Mouse (Mus musculus) cerebellum, adult 8-10 months (tissue): ENCODE results near the gene Adamtsl1.

Experiments
- DNase-seq: peaks from one replicate; pipeline ENCODE4 v3.0.0; 2022

Gene Adamtsl1

DNA sequence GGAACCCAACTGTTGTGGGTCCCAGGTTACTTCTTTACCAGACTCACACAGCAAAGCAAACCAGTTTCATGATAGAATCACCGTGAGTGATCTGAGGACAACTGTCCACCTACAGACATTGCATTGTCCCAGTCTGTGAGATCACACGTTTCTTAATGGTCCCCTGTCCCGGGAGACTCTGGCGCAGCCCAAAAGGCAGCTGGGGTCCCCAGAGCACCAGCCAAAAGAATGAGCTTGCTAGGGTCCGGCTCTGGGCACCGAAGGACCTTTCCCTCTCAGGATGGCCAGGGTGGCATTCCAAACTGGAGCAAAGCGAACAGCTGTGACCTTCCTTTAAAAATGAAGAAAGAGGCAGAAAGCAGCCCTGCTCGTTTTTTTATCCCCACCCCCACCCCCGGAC is at the start of gene Adamtsl1:
TSS of gene Adamtsl1 (plus strand) at position 381 of the 400 bp plus-strand sequence.
- DNase-seq, result no peak

DNA sequence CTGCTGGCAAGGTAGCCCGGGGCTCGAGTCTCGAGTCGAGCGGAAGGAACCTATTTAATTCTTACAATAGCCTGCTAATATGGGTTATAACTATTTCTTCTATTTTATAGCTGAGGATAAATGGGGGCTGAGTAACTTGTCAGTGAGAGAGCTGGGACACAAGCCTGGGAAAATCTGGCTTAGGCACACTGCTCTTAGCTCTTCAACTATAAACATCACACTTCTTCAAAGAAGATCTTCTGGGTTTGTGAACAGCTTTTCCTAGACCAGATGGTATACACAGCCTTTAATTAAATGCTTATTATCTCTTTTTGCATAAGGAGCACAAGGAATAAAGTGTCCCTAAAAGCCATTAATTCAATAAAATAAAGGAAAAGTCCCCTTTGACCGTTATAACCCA is 30.4 kb upstream of the Adamtsl1 start:
- DNase-seq, result no peak

DNA sequence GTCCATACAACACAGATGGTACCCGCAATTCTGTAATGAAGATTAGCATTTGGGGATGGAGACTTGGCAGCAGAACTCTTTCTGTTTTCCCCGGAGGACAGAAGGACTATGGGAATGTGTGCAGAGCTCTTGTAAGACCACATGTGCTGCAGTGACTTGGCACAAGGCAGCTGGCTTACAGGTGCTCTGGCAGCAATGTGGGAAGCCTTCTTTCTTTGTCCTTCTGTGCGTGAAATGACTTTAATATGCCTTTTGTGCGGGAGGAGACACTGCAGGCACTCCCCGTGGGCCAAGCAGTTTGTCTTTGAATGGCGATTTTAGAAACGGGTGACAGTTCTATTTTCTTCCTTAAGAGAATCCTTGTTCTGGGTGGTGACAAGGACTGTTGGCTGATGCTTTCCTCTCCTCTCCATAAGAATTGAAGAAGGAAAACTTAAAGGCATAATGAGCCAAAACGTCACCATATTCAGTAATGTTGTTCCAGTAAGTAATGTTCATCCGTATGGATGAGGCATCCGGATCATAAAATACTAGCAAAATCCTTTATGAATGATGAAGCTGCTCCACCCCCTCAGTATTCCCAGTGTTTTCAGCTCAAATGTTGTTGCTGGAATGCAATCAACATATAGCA is 27.5 kb upstream of the Adamtsl1 start:
- no peak for DNase-seq

DNA sequence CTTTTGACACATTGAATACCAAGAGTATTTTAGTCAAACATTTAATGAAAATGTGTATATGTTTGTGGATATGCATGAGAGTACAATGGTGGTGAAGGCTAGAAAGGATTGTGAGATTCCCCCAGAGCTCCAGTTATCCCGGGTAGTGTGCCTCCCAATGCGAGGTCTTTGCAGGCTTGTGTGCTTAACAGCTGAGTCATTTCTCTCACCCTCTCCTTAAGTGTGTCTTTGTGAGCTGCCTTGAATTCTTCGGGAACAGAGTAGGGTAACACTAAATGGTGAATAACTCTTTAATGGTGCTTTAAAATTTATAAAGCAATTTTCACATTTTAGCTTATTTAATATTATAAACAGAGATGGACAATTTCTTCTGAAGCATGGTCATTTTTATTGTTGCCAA is 8.3 kb upstream of the Adamtsl1 start:
- DNase-seq, result no peak

DNA sequence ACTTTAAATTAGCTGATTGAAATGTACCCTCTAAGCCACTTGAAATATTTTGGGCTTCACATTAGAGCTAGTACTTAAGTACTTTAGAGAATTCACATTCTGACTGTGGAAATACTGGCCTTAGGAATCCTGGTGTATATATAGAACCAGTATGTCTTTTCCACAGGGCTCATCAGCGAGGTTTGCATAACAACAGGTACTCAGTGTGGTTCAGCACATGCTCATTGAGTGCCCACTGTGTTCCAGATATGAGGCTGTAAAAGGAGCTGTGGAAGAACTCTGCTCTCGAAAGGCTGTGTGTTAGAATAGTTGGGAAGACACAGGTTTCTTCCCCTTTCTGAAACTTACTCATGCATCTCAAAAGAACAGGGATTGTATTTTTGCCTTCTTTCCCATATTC is 7.0 kb upstream of the Adamtsl1 start:
- DNase-seq, result no peak

DNA sequence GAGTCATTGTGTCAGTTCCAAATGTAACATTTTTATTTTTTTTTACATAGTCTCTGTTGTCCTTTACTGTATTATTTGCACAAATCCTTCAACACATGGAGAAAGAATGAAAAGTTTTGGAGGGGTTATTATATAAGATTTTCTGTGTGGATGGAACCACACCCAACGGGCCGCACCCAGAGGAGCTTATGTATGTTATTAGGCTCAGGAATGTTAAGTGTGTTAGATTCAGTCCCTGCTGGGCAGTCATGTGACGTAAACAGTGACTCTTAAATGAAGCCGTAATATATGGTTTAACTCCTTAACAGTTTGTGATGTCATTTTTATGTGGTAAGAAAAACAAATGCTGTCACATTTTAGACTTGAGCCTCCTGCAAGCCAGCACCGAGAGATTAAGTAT is 6.5 kb upstream of the Adamtsl1 start:
- DNase-seq, result no peak

DNA sequence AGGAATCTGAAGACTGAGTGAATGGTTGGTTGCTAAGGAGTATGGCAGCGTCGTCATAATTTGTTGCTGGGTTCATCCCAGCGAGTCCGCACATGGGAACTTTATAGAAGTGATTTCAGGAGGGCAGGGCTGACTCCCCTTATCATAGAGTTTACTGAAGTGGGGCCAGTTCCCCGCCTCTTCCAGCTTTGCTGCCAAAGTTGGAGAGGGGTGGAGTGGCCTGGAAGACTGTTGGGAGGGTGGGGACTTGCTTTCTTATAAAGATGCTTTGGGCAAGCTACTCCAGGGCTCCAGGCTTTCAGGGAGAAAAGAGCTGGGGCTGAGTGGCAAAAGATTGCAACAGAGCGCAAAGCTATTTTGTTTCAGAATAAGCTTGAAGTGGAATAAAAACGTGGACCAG is 684 bp upstream of the Adamtsl1 start:
- DNase-seq, result no peak

DNA sequence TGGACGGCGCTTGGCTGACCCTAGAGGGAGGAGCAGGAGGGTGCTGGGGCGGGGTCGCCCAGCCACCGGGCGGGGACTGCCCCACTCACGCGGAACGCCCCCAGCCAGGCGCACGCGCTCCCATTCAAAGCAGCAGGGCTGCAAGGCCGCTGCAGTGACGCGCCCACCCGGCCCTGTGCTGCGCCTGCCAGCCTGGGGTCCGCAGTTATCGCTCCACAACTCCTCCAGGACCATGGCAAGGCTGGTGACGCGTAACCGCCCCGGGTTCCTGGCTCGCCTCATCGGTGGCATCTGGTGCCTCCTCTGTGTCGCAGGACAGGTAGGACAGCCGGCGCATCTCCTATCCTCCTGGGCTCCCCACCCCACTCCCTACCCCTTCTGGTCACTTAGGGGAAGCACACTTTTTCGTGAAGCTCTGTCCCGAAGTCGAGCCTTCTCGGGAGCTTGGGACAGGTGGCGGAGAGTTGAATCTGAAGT is 271 bp downstream of the Adamtsl1 start:
- DNase-seq, result peak; percentile 66

DNA sequence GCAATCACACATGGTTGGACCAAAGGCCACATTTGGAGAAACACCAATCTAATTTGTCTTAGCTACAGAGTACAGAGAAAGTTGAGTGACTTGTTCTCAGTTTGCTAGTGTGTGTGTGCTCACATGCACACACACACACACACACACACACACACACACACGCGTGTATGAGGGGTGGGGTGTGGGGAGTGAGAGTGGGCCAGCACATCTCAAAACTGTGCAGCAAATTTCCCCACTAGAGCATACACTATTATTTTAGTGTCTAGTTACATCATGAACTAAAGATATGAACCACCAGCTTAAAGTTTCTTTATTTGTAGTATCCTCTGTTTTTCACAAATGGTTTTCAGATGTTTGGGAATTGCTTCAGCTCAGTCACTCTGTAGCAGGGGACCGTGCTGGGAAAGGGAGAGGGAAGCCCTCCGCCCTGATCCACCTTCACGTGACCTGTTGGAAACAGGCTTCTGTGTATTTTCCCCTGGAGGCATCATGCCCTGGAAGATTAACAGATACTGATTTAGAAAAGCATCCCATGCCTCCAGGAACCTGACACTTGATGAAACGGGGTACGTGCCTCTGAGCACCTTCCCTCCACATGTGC is 13.1 kb downstream of the Adamtsl1 start:
- DNase-seq, result no peak

DNA sequence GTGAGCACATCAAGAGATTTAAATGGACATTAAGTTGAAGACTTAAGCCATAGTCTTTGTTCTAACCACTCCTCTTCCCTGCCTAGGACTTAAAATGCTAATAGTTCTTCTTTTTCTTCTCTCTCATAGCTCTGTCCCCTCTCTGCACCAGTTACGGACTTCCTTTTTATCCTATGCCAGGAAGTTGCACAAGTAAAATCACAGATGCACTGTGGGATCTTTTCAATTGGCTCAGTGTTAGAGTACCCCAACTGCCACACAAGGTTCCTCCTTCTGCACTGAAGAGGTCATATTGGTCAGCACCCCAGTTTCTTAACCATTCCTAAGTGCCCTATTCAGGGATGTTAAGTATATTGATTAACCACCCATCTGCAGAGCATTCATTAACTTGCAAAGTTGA is 15.9 kb downstream of the Adamtsl1 start:
- DNase-seq, result no peak

DNA sequence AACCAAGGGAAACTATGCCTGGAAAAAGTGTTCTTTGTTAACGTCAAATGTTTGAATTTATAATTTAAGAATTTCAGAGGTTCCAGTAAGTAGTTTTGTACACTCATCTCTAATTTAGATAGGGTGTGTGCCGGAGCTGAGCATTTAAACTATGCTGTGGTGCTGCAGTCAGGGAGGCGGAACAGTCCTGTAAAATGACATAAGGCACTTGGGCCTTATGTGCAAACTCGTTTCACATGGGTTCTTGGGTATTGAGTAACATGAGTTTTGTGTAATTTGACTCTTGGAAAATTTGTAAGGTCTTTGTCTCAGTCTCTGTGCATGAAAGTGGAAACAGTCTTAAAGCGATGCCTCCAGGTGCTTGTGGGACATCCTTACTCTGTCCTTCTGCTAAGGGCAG is 25.7 kb downstream of the Adamtsl1 start:
- DNase-seq, result no peak

DNA sequence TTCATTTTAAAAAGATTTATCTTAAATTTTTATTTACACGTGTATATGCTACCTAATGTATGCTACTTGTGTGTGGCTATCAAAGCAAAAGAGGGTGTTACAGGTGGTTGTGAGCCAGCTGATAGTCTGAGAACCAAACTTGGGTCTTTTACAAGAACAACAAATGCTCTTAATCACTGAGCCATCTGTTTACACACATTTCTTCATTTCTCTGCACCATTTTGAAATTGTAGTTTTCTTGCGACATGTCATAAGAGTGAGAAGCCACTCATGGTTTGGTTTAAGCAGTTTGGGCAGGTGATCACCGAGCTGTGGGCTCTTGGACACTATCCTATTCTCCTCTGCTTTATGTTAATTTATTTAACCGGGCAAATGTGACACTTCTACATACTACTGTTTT is 29.2 kb downstream of the Adamtsl1 start:
- no peak for DNase-seq

DNA sequence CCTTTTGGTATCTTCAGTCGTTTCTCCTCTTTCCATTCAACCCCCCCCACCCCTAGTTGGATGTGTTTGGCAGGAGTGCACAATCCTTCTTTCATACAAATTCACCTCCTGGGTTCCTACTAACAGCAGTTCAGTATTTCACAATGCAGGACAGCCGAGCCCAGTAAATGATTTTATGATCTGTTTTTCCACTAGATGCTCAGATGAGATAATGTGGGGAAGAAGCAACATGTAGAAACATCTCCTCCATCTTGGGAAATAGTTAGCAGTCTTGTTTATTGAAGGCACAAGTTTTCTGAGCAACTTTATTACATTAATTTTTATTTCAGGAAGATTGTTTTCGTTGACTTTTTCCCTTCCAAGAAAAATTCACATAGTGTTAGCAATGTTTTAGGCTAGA is 40.7 kb downstream of the Adamtsl1 start:
- DNase-seq, result no peak

DNA sequence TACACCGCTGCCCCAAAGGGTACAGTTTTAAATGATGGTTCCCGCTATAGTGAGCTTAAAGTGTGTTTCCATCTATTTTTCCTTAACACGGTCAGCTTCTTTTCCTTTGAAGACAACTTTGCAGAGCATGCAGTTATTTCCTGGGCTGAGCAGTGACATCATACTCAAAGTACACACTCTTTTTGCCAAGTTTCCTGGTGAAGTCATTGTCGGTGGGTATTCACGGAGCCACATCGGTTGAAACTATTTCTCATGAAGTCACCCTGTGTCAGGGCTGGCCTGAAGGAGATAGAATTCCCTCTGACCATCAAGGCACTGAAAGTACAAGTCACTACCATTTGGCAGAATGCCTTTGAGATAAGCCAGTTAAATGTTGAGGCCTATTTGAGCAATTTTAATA is 45.8 kb downstream of the Adamtsl1 start:
- no peak for DNase-seq

DNA sequence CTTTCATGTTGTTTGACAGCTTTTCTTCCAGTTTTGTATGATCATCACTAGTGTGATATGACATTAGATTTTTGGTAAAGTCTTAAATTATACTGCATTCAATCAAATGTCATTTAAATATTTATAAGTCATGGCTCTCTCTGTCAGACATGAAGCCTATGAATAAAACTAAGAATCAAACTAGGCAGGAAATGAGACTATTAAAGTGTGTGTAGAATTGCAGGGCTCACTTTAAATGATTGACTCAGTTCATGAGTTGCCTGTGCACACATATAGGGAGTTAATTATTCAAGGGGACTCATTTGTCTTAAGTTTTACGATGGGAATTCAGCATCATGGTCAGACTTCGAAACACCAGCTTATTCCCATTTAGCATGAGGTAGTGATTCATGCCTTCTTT is 71.5 kb downstream of the Adamtsl1 start:
- no peak for DNase-seq

DNA sequence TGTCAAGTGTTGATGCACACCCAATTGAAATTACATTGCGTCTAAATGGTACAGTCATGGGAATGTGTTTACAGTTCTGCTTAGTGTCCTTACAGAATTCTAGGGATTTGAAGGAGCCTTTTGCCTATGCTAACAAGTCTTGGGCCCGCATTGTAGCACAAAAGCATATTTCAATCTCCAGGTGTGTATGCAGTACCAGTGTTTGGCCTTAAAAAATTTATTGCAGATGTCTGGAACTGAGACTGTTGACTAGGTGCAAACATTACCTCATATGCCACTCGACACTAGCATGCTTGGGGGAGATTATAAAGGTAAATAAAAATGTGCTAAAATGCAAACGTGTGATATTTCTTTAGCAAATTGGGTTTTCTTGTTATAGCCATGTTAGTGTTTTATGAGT is 75.0 kb downstream of the Adamtsl1 start:
- no peak for DNase-seq

DNA sequence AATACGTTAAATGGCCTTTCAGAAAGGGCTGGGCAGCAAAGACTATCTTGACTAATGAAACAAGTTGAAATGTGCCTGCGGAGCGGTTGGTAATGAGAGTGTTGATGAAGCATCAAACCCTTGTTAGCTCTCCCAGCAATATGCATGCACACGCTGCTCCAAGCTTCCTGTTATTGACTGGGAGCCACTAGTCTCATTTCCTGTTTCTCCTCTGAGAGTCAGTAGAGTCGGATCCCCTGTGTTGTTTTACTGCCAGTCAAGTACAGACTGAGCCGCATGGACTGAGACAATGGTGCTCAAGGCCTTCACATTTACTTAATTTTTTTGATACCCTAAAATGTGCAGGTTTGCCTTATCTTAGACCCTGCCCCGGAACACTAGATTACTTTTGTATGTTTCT is 77.1 kb downstream of the Adamtsl1 start:
- no peak for DNase-seq

DNA sequence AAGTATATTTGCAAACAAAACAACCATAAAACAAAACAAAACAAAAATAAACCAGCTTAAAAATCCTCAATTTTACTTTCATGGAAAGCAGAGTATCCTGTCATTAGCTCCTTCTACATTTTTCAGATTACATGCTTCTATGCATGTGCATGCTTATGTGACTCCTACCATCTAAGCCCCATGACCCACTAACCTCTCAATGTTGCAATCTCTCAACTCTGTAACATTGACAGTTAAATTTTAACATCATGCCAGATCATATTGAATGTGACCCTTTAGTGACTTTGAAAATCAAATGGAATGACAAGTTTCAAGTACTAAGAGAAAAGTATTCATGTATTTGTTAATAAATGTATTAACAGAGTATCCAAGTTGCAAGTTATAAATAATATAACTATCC is 80.2 kb downstream of the Adamtsl1 start:
- no peak for DNase-seq

DNA sequence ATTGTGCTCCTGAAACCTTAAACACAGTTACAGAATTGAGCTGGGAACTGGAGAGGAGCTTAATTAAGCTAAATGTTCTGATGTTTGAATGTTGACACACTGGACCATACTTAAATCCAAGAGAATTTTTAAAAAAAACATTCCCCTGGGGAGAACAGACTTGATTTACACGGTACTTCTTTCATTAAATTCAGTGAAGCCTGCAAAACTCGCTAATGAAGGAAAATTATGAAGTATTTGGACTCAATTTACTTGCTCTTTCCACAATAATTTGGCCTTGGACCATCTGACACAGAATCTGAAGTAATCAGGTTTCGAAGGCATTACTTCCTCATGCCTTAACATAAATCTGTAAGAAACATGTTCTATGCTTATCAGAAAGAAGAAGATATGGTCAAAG is 99.4 kb downstream of the Adamtsl1 start:
- no peak for DNase-seq

DNA sequence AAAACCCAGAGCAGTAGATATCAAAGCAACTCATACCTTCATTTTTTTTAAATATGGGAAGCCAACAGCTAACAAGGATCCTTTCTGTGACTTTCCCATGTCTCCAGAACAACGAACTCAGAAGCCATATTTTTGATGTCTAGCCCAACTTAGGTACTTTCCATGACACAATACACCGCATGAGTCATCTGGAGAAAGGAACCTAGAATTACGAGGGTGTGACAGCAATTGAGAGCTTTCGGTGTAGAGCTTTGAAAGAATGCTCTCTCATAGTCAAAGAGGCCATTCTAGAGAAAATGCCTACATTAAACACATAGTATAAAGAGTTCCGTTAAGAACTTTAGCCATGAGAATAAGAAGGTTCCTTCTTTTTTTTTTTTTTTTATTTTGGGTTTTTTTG is 104.8 kb downstream of the Adamtsl1 start:
- DNase-seq, result no peak

DNA sequence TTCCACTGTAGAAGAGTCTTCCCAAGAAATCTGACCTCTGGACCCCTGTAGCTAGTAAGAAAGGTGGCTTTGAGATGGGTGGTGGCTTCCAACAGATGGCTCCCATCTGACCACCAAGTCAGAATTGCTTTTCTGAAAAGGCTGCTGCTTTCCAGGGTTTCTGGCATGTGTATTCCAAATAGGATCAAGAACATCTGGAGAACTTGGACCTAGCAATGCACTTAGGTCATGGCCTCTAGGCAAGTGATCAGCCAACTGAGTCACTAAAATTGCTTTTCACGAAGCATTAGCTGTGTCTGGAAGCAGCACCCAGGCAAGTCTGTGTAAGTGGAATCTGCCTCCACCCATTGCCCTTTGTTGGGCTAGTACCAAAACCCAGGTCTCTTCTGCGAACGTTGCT is 105.3 kb downstream of the Adamtsl1 start:
- DNase-seq, result no peak

DNA sequence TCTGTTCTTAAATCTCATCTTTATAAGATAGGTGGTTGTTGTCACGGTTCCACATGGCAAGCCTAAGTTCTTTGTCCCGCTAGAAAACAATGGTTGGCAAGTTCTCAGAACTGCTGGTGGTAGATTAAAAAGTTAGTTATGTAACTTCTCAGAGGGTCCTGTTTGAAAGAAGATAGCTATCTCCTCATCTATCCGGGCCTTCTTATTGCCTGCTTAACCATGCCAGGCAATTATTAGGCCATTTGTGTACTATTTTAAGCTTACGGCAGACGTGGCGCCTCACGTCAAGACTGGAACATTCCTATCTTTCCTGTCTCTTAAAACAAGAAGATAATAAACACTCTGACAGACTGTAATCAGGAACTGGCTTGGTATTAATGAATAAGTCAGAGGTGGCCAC is 115.4 kb downstream of the Adamtsl1 start:
- no peak for DNase-seq

DNA sequence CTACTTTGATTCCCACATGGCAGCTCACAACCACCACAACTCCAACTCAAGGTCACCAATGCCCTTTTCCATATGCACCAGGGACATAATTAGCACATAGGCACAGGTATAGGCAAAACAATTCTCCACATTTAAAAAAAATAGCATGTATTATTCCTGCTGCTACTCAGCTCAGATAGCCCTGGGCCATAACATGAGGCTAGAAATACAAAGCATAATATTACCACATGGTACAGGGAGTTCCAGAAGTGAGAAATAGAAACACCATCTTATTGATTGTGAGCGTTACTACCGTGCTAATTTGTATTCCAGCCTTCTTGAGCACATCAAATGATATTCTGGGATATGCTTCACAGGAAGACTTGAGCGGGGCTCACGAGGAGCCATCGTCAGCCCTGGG is 155.3 kb downstream of the Adamtsl1 start:
- no peak for DNase-seq

DNA sequence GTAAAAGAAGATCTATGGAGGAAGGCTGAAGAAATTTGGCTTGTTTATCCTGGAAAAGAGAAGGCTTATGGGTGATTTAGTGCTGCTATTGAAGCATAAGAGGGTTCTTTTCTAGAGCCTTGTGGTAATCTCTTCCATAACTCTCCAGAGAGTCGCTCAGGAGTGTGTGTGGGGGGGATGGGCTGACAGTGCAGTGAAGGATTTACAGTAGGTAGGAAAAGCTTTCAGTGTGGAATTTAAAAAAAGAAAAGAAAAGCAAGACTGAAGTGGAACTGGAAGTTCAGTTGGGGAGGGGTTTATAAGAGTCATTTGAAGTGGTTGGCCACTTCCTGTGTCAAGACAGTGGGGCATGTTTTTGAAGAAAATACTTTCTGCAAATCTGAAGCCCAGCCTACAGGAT is 155.8 kb downstream of the Adamtsl1 start:
- DNase-seq, result no peak

DNA sequence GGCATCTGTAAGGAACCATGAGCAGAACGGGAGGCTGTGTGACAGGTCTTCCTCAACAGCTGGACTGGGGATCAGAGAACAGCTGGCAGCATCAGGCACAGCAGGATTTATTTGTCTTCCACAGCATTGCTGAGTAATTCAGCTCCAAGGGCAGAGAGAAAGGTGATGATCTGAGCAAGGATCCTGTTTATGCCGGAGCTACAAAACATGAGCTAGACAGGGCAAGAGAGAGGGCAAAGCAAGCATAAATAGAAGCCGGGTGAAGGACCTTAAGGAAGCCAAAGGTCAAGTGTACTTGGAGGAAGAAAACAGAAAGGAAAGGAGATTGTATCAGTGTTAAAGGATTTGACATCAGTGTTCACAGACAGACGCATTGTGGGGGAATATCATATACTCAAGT is 158.3 kb downstream of the Adamtsl1 start:
- DNase-seq, result no peak
